Mouse (Mus musculus) hematopoietic stem cell, adult 5-6 weeks (primary cell): ENCODE measurements around the gene Fzd1. TPM values are rescaled to one million over a fixed set of nuclear protein-coding genes. Genes with fewer than 3 reads are reported as not detected.

Experiments
- ATAC-seq, 2 experiments: fragments of 125-278 bp in 1 of 2; replicated peaks in 1 of 2; 2 replicates each; pipeline ENCODE4 v1.8.0; 2016 to 2017; ENCODE audit warnings: inconsistent platforms in 2 of 2, mild to moderate bottlenecking in 2 of 2, moderate number of reproducible peaks in 2 of 2, low read depth in 1 of 2, moderate TSS enrichment in 1 of 2; ENCODE audit not compliant: low FRiP score in 2 of 2, poor library complexity in 2 of 2, severe bottlenecking in 2 of 2, insufficient read depth in 1 of 2, low TSS enrichment in 1 of 2
- total RNA-seq: library from RNA; stranded (forward); fragments of 172-1452, 232-1000 nt; gene quantifications from 2 replicates; pipeline ENCODE4 v1.2.3, GENCODE M21; 2017

Gene Fzd1
- total RNA-seq, 1 experiment from 2014 or later: 0.74 TPM

DNA sequence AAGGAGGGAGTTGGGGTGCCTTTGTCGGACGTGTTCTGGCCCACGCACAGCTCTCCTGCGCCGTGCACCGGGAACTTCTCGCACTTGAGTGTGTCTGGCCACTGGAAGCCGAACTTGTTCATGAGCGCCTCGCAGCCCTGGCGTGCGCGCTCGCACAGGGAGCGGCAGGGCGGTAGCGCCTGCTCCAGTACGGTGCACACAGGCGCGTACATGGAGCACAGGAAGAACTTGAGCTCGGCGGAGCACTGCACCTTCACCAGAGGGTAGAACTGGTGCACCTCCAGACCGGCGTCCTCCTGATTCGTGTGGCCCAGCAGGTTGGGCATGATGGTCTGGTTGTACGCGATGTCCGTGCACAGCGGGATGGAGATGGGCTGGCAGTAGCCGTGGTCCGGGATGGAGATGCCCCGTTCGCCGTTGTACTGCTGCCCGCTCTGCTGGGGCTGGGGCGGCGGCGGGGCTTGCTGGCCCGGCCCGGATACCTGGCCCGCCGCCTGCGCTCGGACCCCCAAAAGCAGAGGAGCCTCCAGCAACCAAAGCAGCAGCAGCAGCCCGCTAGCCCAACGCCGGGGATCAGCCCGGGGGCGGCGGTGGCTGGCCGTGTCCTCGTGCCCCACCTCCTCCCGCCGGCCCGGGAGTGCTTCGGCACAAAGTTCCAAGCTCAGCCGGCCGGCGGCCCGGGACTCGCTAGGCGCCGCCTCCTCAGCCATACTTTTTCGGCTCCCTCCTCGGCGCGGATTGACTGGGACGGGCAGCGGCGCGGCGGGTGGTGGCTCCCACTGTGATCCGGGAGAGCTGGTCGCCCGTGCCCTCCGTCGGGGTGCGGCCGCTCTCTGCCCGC, 744 bp downstream of the Fzd1 start:
- peak; percentile 15 to 30; a peak in 1 of 4 replicates for ATAC-seq

DNA sequence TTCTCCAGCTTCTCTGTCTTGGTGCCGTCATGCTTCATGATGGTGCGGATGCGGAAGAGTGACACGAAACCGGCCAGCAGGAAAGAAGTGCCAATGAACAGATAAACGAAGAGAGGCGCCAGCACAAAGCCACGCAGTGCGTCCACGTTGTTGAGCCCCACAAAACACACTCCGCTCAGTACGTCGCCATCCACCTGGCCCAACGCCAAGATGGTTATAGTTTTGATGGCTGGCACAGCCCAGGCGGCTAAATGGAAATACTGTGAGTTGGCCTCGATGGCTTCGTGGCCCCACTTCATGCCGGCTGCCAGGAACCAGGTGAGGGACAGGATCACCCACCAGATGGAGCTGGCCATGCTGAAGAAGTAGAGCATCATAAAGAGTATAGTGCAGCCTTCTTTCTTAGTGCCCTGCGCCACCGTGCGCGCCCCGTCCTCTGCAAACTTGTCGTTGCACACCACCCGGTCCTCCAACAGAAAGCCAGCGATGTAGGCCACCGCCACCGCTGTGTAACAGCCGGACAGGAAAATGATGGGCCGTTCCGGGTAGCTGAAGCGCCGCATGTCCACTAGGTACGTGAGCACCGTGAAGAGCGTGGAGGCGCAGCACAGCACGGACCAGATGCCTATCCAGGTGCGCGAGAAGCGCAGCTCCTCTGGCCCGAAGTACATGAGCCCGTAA, 1.7 kb downstream of the Fzd1 start:
- peak in 1 of 2 experiments; percentile 19; a peak in 2 of 4 replicates for ATAC-seq

DNA sequence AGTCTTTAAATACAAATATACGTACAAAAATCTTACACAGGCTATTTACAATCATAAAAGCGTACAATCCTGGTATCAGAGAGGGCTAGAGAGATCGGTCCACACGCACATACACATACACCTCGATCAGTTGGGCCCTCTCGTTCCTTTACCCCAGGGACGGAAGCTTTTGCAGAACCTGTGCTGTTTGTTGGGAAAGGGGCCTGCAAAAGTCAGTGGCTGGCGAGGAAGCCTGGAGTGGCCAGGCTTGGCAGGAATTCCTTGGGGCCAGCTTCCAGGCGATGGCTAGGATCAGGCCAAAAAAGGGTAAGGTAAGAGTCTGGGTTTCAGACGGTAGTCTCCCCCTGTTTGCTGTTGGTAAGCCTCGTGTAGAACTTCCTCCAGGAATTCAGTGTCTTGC, 2.5 kb downstream of the Fzd1 start:
- no peak for ATAC-seq

DNA sequence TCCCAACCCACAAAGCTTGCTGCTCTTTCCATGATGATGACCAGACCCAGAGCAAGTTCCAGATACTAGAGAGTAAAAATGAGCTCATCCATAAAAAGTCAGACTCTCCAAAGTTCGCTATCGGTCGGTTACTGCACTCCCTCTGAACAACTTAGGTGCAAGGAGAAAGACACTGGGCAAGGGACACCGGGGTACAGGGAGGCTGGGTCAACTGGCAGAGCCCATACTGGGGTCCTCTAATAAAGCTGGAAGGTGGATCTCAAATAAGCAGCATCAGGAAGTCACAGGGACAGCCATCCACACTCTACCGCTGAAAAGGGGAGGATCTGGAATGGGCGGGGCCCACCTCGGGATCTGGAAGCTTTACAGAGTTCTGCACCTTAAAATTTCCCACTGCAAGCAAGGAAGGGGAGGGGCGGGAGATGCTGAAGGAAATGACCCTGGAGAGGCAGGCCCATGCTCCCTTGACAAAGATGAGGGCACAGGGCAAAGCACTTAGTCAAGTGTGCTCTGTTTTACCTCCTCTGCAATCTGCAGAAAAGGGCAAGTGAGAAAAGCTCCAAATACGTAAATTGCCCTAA, 3.0 kb downstream of the Fzd1 start:
- no peak for ATAC-seq

DNA sequence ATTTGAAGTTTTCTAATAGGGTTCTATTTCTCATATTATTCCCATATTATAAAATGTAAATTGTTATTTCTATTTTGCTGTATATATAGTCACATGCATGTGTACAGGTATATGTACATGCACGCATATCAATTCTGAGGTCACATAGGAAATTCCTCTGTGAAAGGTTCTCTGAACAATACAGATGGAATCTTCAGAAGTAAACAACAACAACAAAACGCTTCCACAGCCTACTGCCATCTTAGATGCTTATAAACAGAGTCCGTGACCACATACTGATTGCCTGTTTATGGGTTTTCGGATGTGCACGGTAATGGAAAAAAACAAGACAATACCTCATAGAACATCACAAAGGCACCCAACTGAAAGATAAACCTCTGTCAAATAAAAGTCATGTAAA, 4.7 kb downstream of the Fzd1 start:
- ATAC-seq: no peak

DNA sequence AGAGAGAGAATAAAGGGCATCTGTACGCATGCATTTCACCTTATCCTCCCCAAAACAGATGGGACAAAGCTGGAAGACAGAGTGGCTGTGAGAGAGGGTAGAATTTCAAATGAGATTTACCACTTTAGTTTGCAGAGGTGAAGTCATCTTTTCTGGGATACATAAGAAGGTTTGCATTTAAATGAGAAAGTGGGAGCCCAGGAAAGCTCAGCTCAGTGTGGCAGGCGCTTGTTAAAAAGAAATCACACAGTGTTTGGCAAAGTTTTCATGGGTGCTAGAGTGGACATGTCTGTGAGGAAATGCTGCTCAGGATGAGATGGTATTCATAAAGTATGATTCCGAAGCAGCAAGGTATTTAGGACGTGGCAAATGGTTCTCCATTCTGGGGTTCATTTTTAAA, 15.1 kb downstream of the Fzd1 start:
- ATAC-seq: no peak

DNA sequence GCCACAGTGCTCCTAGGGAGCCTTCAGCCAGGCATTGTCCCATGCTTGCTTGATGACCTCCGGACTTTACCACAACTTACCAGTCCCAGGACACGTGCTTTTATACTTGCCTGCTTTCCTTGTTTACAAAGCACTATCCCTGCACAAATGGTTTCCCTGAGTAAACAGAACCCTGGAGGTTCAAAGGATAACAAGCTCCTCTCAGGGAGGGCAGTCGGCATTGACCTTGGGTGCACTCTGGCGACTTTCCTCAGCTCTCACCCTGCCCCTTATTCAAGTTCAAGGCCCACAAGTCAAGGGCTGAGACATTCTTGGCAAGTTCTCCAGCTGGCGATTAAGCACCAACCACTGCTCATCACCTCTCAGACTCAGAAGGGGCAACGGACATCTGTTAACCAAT, 20.8 kb downstream of the Fzd1 start:
- no peak for ATAC-seq

DNA sequence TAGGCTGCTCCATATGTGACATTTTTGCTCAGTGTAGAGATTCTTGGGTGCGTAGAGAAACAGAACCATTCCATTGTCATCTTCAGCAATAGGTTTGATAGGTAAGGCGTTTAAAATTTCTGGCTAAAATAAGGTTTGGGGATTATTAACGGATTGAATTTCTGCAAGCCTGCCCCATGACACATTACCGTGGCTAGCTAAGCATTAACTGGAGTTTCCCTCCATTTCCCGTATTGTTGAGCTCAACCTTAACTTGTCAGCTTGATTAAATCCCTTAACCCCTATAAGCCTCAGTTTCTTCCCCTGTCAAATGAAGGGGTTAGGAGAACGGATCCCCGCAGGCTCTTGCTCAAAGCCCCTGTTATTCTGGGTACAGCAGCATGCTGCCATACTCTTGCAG, 22.4 kb downstream of the Fzd1 start:
- no peak for ATAC-seq

DNA sequence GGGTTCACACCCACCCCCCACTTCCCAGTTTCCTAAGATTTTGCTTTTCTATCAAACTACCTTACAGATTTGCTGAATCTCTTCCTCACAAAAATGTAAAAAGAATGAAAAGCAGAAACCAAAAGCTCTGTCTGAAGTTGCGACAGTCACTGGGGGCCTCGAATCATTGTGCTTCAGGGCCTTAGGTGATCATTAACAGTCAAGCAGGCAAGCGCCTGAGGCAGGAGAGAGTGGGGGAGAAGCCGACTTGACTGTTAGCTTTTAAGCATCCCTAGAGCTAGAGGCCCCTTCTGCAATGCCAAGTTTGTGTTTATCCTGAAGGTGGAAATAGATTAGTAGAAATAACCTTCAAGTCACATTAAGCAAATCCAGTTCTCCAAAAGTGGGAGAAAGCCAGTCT, 24.6 kb downstream of the Fzd1 start:
- ATAC-seq: no peak

DNA sequence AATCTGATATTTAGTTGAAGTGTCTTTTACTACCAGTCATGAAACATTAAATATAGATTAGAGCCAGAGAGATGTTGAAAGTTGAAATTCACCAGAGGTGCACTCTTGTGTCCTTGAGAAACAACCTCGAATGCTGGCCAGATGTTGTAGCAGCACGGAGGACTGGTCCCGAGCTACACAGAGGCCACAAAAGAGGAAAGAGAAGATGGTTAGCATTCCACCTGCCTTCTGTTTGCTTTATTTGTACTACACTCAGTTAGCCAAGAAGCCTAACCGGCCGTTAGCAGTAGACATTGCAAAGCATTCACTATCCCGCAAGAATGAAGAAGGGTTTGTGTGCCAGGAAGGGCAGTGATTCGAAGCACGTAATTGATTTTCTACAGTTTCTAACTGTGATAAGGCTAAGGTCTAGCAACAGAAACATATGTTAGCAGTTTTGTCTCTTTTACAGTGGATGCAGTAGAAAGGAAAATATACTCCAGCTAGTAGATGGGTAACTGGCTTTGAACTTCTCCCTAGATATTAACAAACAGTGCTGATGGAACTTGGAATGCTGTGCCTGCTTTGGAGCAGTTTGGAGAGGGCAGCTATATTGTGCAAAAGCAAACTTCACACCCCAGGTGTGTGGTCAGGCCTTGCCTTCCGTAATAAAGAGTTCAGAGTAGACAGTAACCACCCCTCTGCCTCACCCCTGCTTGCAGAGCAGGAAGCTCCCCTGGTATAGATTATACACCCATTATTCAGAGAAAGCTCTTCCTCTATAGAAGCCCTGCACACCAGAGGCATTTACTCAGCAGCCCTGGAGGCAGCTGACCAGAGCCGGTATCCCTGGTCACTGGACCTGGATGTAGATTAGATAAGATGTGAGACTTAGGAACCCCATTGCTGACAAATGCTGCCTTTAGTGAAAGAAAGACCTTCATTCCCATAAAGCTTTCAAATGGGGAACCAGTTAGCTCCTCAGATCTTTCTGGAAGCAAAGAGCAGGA, 25.3 kb downstream of the Fzd1 start:
- ATAC-seq: no peak

DNA sequence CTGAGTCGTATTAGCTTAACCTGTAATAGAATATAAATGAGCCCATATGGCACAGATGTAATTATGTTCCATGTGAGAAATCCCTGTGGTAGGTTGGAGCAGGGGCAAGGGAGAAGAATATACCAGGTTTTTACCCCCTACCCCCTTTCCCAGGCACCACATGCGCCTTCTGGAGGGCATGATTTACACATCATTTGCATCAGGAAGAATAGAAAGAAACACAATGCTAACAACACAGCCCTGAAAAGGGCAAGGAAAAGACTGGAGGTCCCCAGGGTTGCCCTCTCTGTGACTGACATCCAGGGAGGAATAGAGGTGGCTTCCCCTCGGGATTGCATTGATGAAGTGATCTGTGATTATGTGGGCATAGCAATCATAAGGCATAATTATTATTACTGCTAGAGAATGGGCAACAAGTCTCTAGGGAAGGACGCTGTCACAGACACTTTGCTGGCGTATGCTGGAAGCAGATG, 26.1 kb downstream of the Fzd1 start:
- ATAC-seq: no peak

DNA sequence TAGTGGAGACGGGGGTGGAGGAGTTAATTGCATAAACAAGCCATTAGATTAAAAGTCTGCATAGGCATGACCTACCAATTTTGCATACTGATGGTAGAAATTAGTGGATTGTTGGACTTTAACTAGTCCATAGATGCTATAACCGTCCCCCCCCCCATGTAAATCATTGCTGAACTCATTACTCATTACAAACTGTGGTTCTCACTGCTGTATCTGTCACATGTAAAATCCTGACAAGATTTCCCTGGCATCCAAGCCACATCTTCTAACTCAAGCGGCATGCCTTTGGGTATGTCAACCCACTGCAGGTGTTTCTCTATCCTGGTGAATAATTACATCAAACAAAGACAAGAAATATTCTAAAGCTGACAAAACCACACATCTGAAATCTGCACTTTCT, 26.8 kb downstream of the Fzd1 start:
- no peak for ATAC-seq
